Mouse (Mus musculus) liver, adult 2 months (tissue): ENCODE measurements at regions not wholly inside any gene's neighbourhood (a gene's known extent, or its start where the extent isn't known, plus 50 kb on each side); places are given as distances from the start of the nearest gene placed in this dataset.

Experiments
- CTCF ChIP-seq: fragments of 200-500 bp; IDR thresholded peaks from 2 replicates; pipeline ENCODE4 v1.5.1; 2011; ENCODE audit warnings: low read depth, low read length, control low read depth
- POLR2A ChIP-seq: fragments of 200-500 bp; IDR thresholded peaks from 2 replicates; pipeline ENCODE4 v1.6.1; 2011; ENCODE audit warnings: low read length, control low read depth; ENCODE audit not compliant: insufficient read depth; ENCODE audit errors: extremely low read depth

DNA sequence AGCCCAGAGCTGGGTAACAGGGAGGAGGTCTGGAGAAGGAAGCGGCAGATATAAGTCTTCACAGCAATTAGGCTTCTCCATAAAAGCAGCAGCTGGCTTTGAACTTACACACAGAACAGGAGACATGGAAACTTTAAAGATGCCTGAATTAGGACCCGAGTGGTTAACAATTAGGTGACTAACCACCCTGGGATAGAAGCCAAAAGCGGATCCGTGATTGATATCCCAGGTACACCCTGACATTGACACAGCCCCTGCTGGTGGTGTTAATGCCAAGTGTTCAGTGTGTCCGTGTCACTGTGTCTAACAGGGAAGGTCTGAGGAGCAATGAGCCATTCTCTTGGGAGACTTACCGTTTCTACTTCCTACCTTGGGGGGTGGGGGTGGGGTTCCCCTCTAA is 92.9 kb upstream of the Klf14 start:
- TF ChIP-seq CTCF (no peak), POLR2A (no peak)
